Mouse (Mus musculus) C2C12 (cell line): ENCODE measurements around the gene Utrn.

Experiments used
- CEBPB ChIP-seq: IDR thresholded peaks from one replicate; pipeline ENCODE4 v1.6.1; 2011; ENCODE audit warnings: low read depth, mild to moderate bottlenecking, control low read depth, moderate library complexity
- CTCF ChIP-seq: IDR thresholded peaks from one replicate; pipeline ENCODE4 v1.5.1; 2011; ENCODE audit not compliant: control insufficient read depth, insufficient read depth, insufficient read length
- FOSL1 ChIP-seq: IDR thresholded peaks from one replicate; pipeline ENCODE4 v1.8.0; 2011; ENCODE audit warnings: mild to moderate bottlenecking, low read length; ENCODE audit not compliant: poor library complexity, insufficient read depth, severe bottlenecking
- MAX ChIP-seq: IDR thresholded peaks from one replicate; pipeline ENCODE4 v1.6.1; 2011; ENCODE audit warnings: mild to moderate bottlenecking, control low read depth
- MYOD1 ChIP-seq: IDR thresholded peaks from one replicate; pipeline ENCODE4 v1.6.1; 2011; ENCODE audit warnings: low read depth; ENCODE audit not compliant: control insufficient read depth, insufficient read length
- MYOG ChIP-seq: IDR thresholded peaks from one replicate; pipeline ENCODE4 v1.6.1; 2011; ENCODE audit not compliant: control insufficient read depth, insufficient read length; ENCODE audit errors: extremely low read depth
- USF1 ChIP-seq: IDR thresholded peaks from one replicate; pipeline ENCODE4 v1.6.1; 2011; ENCODE audit warnings: low read depth, mild to moderate bottlenecking, control low read depth, moderate library complexity

DNA sequence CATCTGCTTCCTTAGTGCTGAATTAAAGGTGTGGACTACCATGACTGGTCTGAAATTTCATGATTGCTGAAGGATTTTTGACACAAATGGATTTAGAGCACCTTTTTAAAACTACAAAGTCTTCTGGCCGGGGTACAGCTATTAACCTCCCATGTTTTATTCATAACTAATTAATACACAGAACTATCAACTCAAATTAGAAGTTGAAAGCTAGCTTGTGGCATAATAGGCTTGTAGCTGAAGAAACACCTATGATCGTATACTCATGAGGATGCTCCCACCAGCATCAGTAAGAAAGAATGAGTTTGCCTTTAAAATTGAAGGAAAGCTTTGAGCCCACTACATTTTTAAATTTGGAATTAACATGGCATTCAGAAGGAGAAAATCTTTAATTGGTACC, 282.3 kb downstream of the Utrn start:
- TF ChIP-seq CTCF (no peak), MAX (no peak), USF1 (no peak), MYOG (no peak), CEBPB (no peak), MYOD1 (no peak), FOSL1 (no peak)
